ENCODE assay signal across 25 mouse cellular contexts in genomic region chr7:37559851-37560250, GRCm38 (mm10).
DNase-seq lines count a peak whose midpoint lies in the region; ATAC-seq and TF ChIP-seq lines count a peak whose summit lies in the region.
"Had no signal": no experiment of that assay in that cellular context is flagged by ENCODE, and none has a peak within 500 bp of the region (broad histone marks: within the 10 kb centered on the region; RNA-seq: fewer than 3 reads in every experiment).

No protein-coding gene starts in this region.

- TF ChIP-seq POLR2A in brain, embryonic 14.5 days (IDR thresholded peaks at IDR 0.05; ENCODE audit: borderline replicate concordance, extremely low read depth, insufficient read depth, insufficient read length, poor library complexity, severe bottlenecking), result no peak

- no peak overlapping the region for H3K4me3 ChIP-seq in forebrain, embryonic 15.5 days
- H3K4me3 ChIP-seq in forebrain, embryonic 14.5 days (ENCODE audit: low read depth, low read length), result no peak overlapping the region
- no peak overlapping the region for H3K4me3 ChIP-seq in hindbrain, embryonic 10.5 days
- no peak overlapping the region for H3K4me3 ChIP-seq in hindbrain, embryonic 11.5 days (ENCODE audit: low read depth, low read length)
- H3K4me3 ChIP-seq: embryonic facial prominence, embryonic 12.5 days; embryonic facial prominence, embryonic 15.5 days; forebrain, embryonic 12.5 days; gastrocnemius, adult 2 months; heart, embryonic 13.5 days; hindbrain, embryonic 13.5 days; intestine, embryonic 15.5 days had no signal

- no peaks in the 10 kb centered on the region for H3K9me3 ChIP-seq in forebrain, embryonic 15.5 days
- no peaks in the 10 kb centered on the region for H3K9me3 ChIP-seq in forebrain, embryonic 14.5 days (replicated peaks; ENCODE audit: control insufficient read depth, low read length)
- H3K9me3 ChIP-seq in hindbrain, embryonic 10.5 days, result no peaks in the 10 kb centered on the region
- H3K9me3 ChIP-seq in hindbrain, embryonic 11.5 days (ENCODE audit: control insufficient read depth, low read length), result no peaks in the 10 kb centered on the region
- H3K9me3 ChIP-seq: embryonic facial prominence, embryonic 12.5 days; embryonic facial prominence, embryonic 15.5 days; forebrain, embryonic 12.5 days; heart, embryonic 13.5 days; hindbrain, embryonic 13.5 days; intestine, embryonic 15.5 days had no signal

- no peak overlapping the region for H3K4me2 ChIP-seq in forebrain, embryonic 15.5 days (replicated peaks)
- no peak overlapping the region for H3K4me2 ChIP-seq in forebrain, embryonic 14.5 days (ENCODE audit: low read length)
- no peak overlapping the region for H3K4me2 ChIP-seq in hindbrain, embryonic 11.5 days (replicated peaks; ENCODE audit: low read depth, low read length)
- H3K4me2 ChIP-seq: embryonic facial prominence, embryonic 12.5 days; embryonic facial prominence, embryonic 15.5 days; forebrain, embryonic 12.5 days; heart, embryonic 13.5 days; hindbrain, embryonic 13.5 days; intestine, embryonic 15.5 days had no signal

- WGBS in forebrain, embryonic 15.5 days, result 43% methylated on average over 3 of the region's 3 CpGs
- WGBS in forebrain, embryonic 14.5 days, result 50% methylated on average over 3 of the region's 3 CpGs
- 51% methylated on average over 3 of the region's 3 CpGs for WGBS in hindbrain, embryonic 10.5 days
- WGBS in hindbrain, embryonic 11.5 days, result 52% methylated on average over 3 of the region's 3 CpGs

- DNase-seq in forebrain, embryonic 14.5 days (ENCODE audit: low spot score), result no peak
- no peak for DNase-seq in hindbrain, embryonic 10.5 days (ENCODE audit: low spot score)
- no peak for DNase-seq in hindbrain, embryonic 11.5 days (ENCODE audit: low spot score)
- peak; percentile 64 for DNase-seq in brain, embryonic 14.5 days (ENCODE audit: low read depth)
- DNase-seq: adrenal gland, adult 2 months; adrenal gland, postnatal 14 days; cerebellum, adult 11-12 months; cerebellum, adult 8-10 months; cerebellum, postnatal 25 days; gastrocnemius, adult 2 months; gastrocnemius, postnatal 14 days; heart, adult 18-20 months; heart, postnatal 14 days; heart, postnatal 4 days; kidney, adult 11 months had no signal

- H3K27ac ChIP-seq in forebrain, embryonic 15.5 days (replicated peaks), result no peak overlapping the region
- H3K27ac ChIP-seq in forebrain, embryonic 14.5 days (ENCODE audit: low read depth, low read length), result no peak overlapping the region
- peak overlapping the region; percentile 40 for H3K27ac ChIP-seq in hindbrain, embryonic 10.5 days
- H3K27ac ChIP-seq in hindbrain, embryonic 11.5 days (ENCODE audit: low read depth, low read length), result no peak overlapping the region
- H3K27ac ChIP-seq: embryonic facial prominence, embryonic 12.5 days; embryonic facial prominence, embryonic 15.5 days; forebrain, embryonic 12.5 days; gastrocnemius, adult 2 months; heart, embryonic 13.5 days; hindbrain, embryonic 13.5 days; intestine, embryonic 15.5 days had no signal

- no peak for TF ChIP-seq CTCF in brain, embryonic 14.5 days (IDR thresholded peaks at IDR 0.05; ENCODE audit: borderline replicate concordance, extremely low read depth, insufficient read depth, insufficient read length)

- H3K4me1 ChIP-seq in forebrain, embryonic 15.5 days, result peaks cover 44% of the 10 kb centered on the region
- H3K4me1 ChIP-seq in forebrain, embryonic 14.5 days (ENCODE audit: control insufficient read depth, insufficient read depth, low read length), result peaks cover 35% of the 10 kb centered on the region
- peaks cover 66% of the 10 kb centered on the region for H3K4me1 ChIP-seq in hindbrain, embryonic 10.5 days (replicated peaks)
- peaks cover 22% of the 10 kb centered on the region for H3K4me1 ChIP-seq in hindbrain, embryonic 11.5 days (replicated peaks; ENCODE audit: control insufficient read depth, insufficient read depth, low read length)

- no peak overlapping the region for H3K9ac ChIP-seq in forebrain, embryonic 15.5 days (replicated peaks)
- H3K9ac ChIP-seq in forebrain, embryonic 14.5 days (ENCODE audit: low read length), result no peak overlapping the region
- H3K9ac ChIP-seq in hindbrain, embryonic 11.5 days (ENCODE audit: low read depth, low read length), result no peak overlapping the region
- H3K9ac ChIP-seq: embryonic facial prominence, embryonic 12.5 days; embryonic facial prominence, embryonic 15.5 days; forebrain, embryonic 12.5 days; heart, embryonic 13.5 days; hindbrain, embryonic 13.5 days; intestine, embryonic 15.5 days had no signal

- no peaks in the 10 kb centered on the region for H3K27me3 ChIP-seq in forebrain, embryonic 15.5 days
- H3K27me3 ChIP-seq in forebrain, embryonic 14.5 days (replicated peaks; ENCODE audit: control insufficient read depth, insufficient read depth, low read length), result no peaks in the 10 kb centered on the region
- H3K27me3 ChIP-seq in hindbrain, embryonic 10.5 days (ENCODE audit: insufficient read depth, poor library complexity, severe bottlenecking), result no peaks in the 10 kb centered on the region
- no peaks in the 10 kb centered on the region for H3K27me3 ChIP-seq in hindbrain, embryonic 11.5 days (ENCODE audit: control insufficient read depth, insufficient read depth, low read length)
- H3K27me3 ChIP-seq: embryonic facial prominence, embryonic 12.5 days; embryonic facial prominence, embryonic 15.5 days; heart, embryonic 13.5 days; hindbrain, embryonic 13.5 days; intestine, embryonic 15.5 days had no signal

- no peaks in the 10 kb centered on the region for H3K36me3 ChIP-seq in forebrain, embryonic 15.5 days
- no peaks in the 10 kb centered on the region for H3K36me3 ChIP-seq in forebrain, embryonic 14.5 days (ENCODE audit: control insufficient read depth, insufficient read depth, low read length)
- H3K36me3 ChIP-seq in hindbrain, embryonic 10.5 days, result 0 out of 2 replicates have a peak, but pooled peaks cover 4% of the 10 kb centered on the region
- no peaks in the 10 kb centered on the region for H3K36me3 ChIP-seq in hindbrain, embryonic 11.5 days (ENCODE audit: control insufficient read depth, insufficient read depth, low read length)
- H3K36me3 ChIP-seq: embryonic facial prominence, embryonic 12.5 days; embryonic facial prominence, embryonic 15.5 days; forebrain, embryonic 12.5 days; heart, embryonic 13.5 days; hindbrain, embryonic 13.5 days; intestine, embryonic 15.5 days had no signal

- ATAC-seq in forebrain, embryonic 15.5 days (replicated peaks), result peak; percentile 48
- ATAC-seq in forebrain, embryonic 14.5 days, result no peak
- no peak for ATAC-seq in hindbrain, embryonic 11.5 days (ENCODE audit: low FRiP score)
- no peak for ATAC-seq in megakaryocyte progenitor cell, adult 5-6 weeks (replicated peaks; ENCODE audit: poor library complexity)
- ATAC-seq: CD4-positive, CD25-positive, alpha-beta regulatory T cell, adult 4 months; hindbrain, embryonic 16.5 days; intestine, embryonic 15.5 days had no signal
